Mouse (Mus musculus) heart, postnatal 10 days (tissue): ENCODE measurements around the gene Gtf2a1l. TPM values are rescaled to one million over a fixed set of nuclear protein-coding genes. Genes with fewer than 3 reads are reported as not detected.

Source experiments
- DNase-seq, 2 experiments: peaks; one replicate each; pipeline ENCODE4 v3.0.0; 2021
- intact Hi-C: fragments of 180-260 bp; cut with DNase I; formaldehyde crosslinking; loops from one replicate; pipeline ENCODE4 v1.15.1; 2025
- total RNA-seq, 2 experiments: library from RNA; stranded (reverse); gene quantifications; 2 replicates each; pipeline ENCODE4 v1.2.3; 2021

The Gtf2a1l gene
- total RNA-seq = not detected

DNA sequence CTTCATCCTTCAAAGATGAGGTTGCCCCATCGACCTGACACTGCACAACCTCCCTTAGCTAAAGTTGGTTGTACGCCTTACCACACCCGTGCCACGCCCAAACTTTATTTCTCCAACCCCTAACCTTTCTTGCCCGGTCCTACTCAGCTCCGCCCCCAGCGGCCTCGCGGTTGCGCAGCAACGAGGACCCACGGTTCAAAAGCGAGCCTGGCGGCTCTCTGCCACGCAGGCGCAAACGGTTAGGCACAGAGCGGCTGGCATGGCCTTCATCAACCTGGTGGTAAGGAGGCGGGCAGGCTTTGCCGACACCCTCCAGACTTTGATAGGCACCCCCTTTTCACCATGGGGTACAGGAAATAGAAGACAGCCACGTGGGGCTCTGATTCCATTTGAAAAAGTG lies at the start of gene Gtf2a1l:
Gene Gtf2a1l, plus strand, starts transcription at position 209 of the 400 bp plus-strand sequence.
- intact Hi-C loops = no loop called here

DNA sequence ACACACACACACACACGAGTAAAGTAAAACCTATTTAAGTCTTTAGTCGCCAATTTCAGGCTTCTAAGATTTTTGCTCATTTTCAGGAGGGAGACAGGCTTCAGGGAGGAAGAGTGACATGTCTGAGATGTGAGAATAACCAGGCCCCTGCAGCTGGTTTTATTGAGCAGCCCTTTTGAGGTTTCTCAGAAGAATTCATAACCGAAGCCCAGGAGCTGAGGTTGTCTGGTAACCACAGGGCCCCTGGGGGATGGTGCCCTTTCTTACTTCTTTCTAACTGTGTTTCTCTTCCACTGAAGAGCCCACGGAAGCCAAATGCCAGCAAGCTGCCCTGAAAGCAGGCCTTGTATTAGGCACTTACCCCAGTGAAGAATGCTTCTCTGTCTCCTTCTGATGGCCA lies 47.5 kb upstream of the Gtf2a1l start:
- no peak for DNase-seq
- intact Hi-C loops = no loop called here

More for the DNA sequence above, at the start of gene Gtf2a1l:
- DNase-seq = peak; percentile 18 to 36

GRCm38 (mm10) chr17:88621374-88621773 lies 47.1 kb upstream of the Gtf2a1l start:
- no peak for DNase-seq
- intact Hi-C loops = no loop called here

DNA sequence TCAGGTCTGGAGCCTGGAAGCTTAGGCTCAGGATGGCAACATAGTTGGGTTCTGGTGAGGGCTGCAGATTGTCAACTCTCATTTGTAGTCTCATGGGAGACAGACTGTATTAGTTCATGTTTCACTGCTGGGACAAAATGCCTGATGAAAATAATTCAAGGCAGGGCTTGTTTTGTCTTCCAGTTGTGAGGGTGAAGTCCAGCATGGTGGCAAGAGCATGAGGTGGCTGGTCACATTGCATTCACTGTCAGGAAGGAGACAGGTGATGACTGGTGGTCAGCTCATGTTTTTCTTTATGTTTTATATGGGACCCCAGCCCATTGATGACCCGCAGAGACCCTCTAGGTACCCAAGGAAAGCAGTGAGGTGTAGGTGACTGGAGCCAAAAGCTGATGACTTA lies 45.7 kb upstream of the Gtf2a1l start:
- intact Hi-C loops = no loop called here
- DNase-seq = no peak

DNA sequence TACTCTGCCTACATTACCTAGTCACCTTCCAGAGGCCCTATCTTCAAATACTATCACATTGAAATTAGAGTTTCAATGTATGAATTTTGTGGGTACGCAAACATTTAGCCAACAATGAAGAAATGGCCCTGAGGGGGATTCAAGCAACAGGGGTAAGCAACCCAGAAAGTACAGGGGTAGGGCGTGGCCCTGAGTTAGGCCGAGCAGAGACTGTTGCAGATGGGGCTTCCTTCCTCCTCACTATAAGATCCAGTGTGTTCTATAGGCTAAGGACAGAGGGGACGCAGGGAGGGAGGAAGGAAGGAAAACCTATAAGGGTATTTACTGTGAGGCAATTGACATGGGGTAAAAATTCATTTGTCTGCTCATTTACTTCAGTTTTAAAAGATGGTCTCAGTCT lies 44.1 kb upstream of the Gtf2a1l start:
- intact Hi-C loops = loop anchor here (2.0 kb wide), 1 partner anchor 24 kb away; no protein-coding TSS in a partner anchor
- DNase-seq = no peak

GRCm38 (mm10) chr17:88625350-88625749 lies 43.1 kb upstream of the Gtf2a1l start:
- intact Hi-C loops = loop anchor here (2.0 kb wide), 1 partner anchor 25 kb away; no protein-coding TSS in a partner anchor

GRCm38 (mm10) chr17:88625931-88626330 lies 42.5 kb upstream of the Gtf2a1l start:
- intact Hi-C loops = loop anchor here (2.0 kb wide), 1 partner anchor 25 kb away; no protein-coding TSS in a partner anchor
- DNase-seq = peak in 1 of 2 experiments; percentile 16

More at GRCm38 (mm10) chr17:88625350-88625749, 43.1 kb upstream of the Gtf2a1l start:
- DNase-seq = no peak

GRCm38 (mm10) chr17:88626347-88626811 lies 42.1 kb upstream of the Gtf2a1l start:
- DNase-seq = peak; percentile 35 to 38
- intact Hi-C loops = no loop called here

- intact Hi-C loops = no loop called here
- peak; percentile 21 to 35 for DNase-seq
Measured at GRCm38 (mm10) chr17:88627150-88627549, 41.3 kb upstream of the Gtf2a1l start.

DNA sequence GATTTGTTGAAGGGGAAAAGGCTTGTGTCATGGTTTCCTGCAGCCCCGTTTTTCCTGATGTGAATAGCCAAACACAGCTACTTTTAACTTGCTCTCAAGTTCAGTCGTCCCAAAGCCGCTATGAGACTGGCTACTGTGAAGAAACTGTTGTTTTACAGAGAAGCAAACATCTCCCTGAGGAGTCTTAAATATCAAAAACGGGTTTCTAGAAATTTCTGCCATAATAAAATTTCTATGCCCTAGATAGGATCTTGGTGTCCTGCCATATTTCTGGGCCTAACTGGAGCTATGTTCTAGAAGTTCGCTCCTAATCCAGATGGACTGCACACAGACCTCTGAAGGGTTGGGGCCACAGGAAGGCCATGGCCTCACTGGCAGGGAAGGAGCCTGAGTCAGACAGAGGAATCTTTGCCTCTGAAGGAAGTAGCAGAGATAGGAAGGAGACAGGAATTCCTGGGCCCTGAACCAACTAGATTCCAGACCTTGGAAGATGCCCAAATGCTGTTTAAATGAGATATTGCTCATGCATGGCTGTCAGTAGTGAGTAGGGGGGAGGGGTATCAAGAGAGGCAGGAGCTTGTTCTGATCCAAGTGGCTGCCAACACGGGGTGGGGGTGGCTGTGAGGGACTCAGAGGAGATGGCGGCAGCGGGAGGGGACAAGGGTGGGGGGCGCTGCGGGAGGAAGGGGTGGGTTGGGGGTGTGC lies 39.6 kb upstream of the Gtf2a1l start:
- intact Hi-C loops = no loop called here
- DNase-seq = peak; percentile 82 to 83

DNA sequence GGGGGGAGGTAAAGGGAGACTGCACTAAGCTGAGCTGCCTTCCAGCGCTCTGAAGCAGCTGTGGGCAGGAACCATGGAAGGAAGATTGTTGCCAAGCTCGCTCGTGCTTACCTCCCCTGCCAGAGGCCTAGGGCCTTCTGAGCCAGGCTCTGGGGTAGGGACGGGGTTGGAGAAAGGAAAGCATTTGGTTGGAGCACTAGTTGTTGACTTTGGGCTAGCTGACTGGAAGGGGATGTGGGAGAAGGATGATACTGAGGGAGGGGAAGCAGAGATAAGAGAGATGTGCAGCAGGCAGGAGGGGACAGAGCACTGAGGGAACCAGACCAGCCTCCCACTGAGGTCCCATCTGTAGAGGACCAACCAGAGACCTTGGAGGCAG lies 39.1 kb upstream of the Gtf2a1l start:
- intact Hi-C loops = no loop called here
- peak; percentile 72 to 74 for DNase-seq

- intact Hi-C loops = no loop called here
- peak; percentile 40 to 49 for DNase-seq
Measured at GRCm38 (mm10) chr17:88629931-88630553, 38.4 kb upstream of the Gtf2a1l start.

DNA sequence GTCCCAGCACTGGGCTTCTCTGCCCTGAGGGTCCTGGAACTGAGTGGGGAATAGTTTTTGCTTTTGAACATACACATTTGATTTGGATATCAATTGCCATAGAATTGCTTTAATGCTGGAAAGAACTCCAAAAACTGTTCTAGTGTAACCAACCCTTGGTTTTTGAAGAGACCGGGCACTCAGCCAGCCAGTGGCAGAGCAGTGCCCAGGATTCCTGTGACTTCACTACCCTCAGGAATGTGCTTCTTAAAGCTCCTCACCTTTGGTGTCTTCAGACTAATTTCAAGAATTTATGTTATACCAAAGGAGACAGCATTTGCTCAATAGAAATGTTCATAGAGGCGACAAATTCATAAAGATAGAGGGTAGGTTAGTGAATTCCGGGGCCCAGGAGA lies 37.9 kb upstream of the Gtf2a1l start:
- intact Hi-C loops = no loop called here

DNA sequence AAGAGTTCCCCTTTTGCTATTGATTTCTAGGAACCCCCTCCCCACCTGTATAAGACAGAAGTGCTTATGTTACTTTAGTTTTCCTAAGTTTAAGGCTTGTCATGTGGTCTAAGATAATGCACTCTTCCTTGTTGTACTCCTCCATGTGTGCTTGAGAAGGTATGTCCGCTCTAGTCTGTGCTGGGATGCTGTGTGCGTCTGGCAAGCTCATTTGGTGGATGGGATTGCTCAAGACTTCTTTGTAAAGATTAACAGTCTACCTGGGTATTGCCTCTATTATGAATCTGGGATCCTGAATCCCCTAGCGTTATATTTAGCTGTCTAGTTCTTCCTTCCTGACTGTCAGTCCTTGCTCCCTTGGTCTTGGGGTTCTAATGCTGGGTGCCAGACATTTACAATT lies 35.8 kb upstream of the Gtf2a1l start:
- intact Hi-C loops = no loop called here

More for the DNA sequence above, 37.9 kb upstream of the Gtf2a1l start:
- peak; percentile 28 to 51 for DNase-seq

GRCm38 (mm10) chr17:88636076-88636475 lies 32.4 kb upstream of the Gtf2a1l start:
- no peak for DNase-seq
- intact Hi-C loops = no loop called here

More for the DNA sequence above, 35.8 kb upstream of the Gtf2a1l start:
- no peak for DNase-seq

DNA sequence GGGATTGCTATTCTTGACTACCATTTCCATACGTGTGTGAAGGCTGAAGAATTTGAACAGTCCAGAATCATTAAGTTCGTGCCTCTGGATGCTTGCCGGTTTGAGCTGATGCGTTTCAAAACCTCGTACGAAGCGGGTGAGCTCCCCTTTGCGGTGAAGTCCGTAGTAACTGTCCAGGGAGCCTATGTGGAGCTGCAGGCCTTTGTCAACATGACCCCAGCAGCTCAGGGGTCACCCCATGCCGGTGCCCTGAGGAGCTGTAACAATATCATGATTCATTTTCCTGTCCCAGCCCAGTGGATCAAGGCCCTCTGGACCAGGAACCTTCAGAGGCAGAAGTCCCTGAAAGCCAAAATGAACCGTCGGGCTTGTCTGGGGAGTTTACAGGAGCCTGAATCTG lies 31.9 kb upstream of the Gtf2a1l start:
- intact Hi-C loops = no loop called here

DNA sequence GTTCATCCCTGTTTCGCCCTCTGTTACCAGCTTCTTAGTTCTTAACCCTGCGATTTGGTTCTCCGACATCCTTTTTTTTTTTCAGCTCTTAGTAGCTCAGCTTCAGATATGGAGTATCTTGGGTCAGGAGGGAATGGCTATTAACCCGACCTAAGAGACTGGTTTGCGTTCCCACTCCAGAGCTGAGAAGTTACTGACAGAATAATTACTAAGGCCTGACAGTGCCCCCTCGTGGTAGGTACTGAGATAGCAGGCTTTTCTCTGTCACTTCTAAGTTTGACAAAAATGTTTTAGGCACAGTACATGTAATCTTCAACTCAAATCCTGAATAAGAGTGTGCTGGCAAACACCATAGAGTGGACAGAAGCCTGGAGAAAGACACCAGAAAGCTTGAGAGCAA lies 27.4 kb upstream of the Gtf2a1l start:
- intact Hi-C loops = loop anchor here (2.0 to 10.0 kb wide), 4 partner anchors 44 to 356 kb away; partner anchors contain the start of gene Ston1

More for the DNA sequence above, 31.9 kb upstream of the Gtf2a1l start:
- no peak for DNase-seq

GRCm38 (mm10) chr17:88641836-88642235 lies 26.6 kb upstream of the Gtf2a1l start:
- intact Hi-C loops = loop anchor here (2.0 to 10.0 kb wide), 4 partner anchors 45 to 357 kb away; partner anchors contain the start of gene Ston1
- no peak for DNase-seq

More for the DNA sequence above, 27.4 kb upstream of the Gtf2a1l start:
- DNase-seq = peak; percentile 82 to 88

DNA sequence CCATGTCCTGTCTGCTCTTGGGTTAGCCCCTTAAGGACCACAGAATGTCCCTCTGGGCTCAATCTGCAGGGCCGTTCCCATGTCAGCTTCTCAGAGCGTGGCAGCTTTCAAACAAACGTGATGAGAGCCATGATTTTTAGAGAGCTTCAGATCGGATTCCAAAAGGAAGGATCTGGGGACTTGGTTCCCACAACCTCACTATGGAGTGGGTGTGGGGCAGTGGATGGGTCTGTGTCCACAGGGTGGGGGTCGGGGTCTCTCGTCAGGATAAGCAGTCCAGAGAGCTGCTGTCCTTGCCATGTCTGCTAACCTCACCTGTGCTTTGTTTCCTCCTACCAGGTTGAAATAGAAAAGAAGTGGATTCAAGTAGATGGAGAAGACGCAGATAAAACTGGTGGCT lies 23.6 kb upstream of the Gtf2a1l start:
- intact Hi-C loops = loop anchor here (5.0 to 10.0 kb wide), 2 partner anchors 88 to 360 kb away; no protein-coding TSS in a partner anchor
- DNase-seq = no peak

- intact Hi-C loops = loop anchor here (10.0 kb wide), 1 partner anchor 360 kb away; no protein-coding TSS in a partner anchor
- no peak for DNase-seq
Measured at GRCm38 (mm10) chr17:88645299-88645698, 23.2 kb upstream of the Gtf2a1l start.

GRCm38 (mm10) chr17:88647149-88647548 lies 21.3 kb upstream of the Gtf2a1l start:
- DNase-seq = no peak
- intact Hi-C loops = loop anchor here (10.0 kb wide), 1 partner anchor 362 kb away; no protein-coding TSS in a partner anchor
